Mouse (Mus musculus) CH12.LX (cell line): ENCODE measurements around the gene Nkap. TPM values are rescaled to one million over a fixed set of nuclear protein-coding genes. Genes with fewer than 3 reads are reported as not detected.

ENCODE experiments used
- DNase-seq: peaks from one replicate; pipeline ENCODE4 v3.0.0-alpha.2; 2013; ENCODE audit errors: extremely low read depth
- H3K27ac ChIP-seq: 2 replicates; pipeline ENCODE4 v1.5.1; 2012; ENCODE audit warnings: low read depth, mild to moderate bottlenecking, control low read depth, moderate library complexity; ENCODE audit not compliant: insufficient read depth
- H3K27me3 ChIP-seq: replicated peaks from 2 replicates; pipeline ENCODE3; 2012; ENCODE audit warnings: inconsistent platforms
- H3K36me3 ChIP-seq, 2 experiments: replicated peaks in 1 of 2; 2 replicates each; pipeline versions ENCODE3 to v1.6.1; 2012; ENCODE audit warnings: inconsistent platforms in 1 of 2, low read length in 1 of 2, mild to moderate bottlenecking in 1 of 2, mixed read lengths in 1 of 2, moderate library complexity in 1 of 2; ENCODE audit not compliant: control insufficient read depth in 1 of 2, insufficient read depth in 1 of 2
- H3K4me1 ChIP-seq, 2 experiments: 2 replicates each; pipeline ENCODE4 v1.6.1; 2012; ENCODE audit warnings: inconsistent platforms in 1 of 2, moderate library complexity in 1 of 2; ENCODE audit not compliant: insufficient read depth in 2 of 2, control insufficient read depth in 1 of 2
- H3K4me2 ChIP-seq: 2 replicates; pipeline ENCODE4 v1.6.1; 2012; ENCODE audit warnings: low read depth, mild to moderate bottlenecking, control low read depth; ENCODE audit not compliant: poor library complexity, insufficient read depth, severe bottlenecking
- H3K4me3 ChIP-seq, 3 experiments: fragments of 150-350 bp in 1 of 3; sonication (generic) in 1 of 3; replicated peaks in 1 of 3; 2 replicates each; pipeline versions ENCODE3 to v1.5.1; 2011 to 2012; ENCODE audit warnings: low read depth in 2 of 3, low read length in 2 of 3, mild to moderate bottlenecking in 2 of 3, moderate library complexity in 2 of 3, control low read depth in 1 of 3, improper control_type of control experiment in 1 of 3, inconsistent platforms in 1 of 3, mixed read lengths in 1 of 3; ENCODE audit not compliant: poor library complexity in 1 of 3
- H3K79me2 ChIP-seq: replicated peaks from 2 replicates; pipeline ENCODE4 v1.6.1; 2012; ENCODE audit warnings: mild to moderate bottlenecking, moderate library complexity; ENCODE audit not compliant: control insufficient read depth, poor library complexity, insufficient read depth, severe bottlenecking; ENCODE audit errors: extremely low read depth
- H3K9ac ChIP-seq: 2 replicates; pipeline ENCODE4 v1.6.1; 2012; ENCODE audit warnings: low read depth, mild to moderate bottlenecking, control low read depth, moderate library complexity; ENCODE audit not compliant: insufficient read depth
- H3K9me3 ChIP-seq: replicated peaks from 2 replicates; pipeline ENCODE3; 2012; ENCODE audit warnings: low read length, inconsistent platforms, mixed read lengths
- BHLHE40 ChIP-seq: IDR thresholded peaks from 2 replicates; pipeline ENCODE4 v1.6.1; 2011; ENCODE audit warnings: mild to moderate bottlenecking, low read depth, low read length, improper control_type of control experiment
- CHD1 ChIP-seq: IDR thresholded peaks from 2 replicates; pipeline ENCODE4 v1.6.1; 2012; ENCODE audit warnings: low read depth, low read length, improper control_type of control experiment, inconsistent platforms
- CHD2 ChIP-seq: IDR thresholded peaks from 2 replicates; pipeline ENCODE4 v1.6.1; 2011; ENCODE audit warnings: low read length, improper control_type of control experiment
- E2F4 ChIP-seq: IDR thresholded peaks from 2 replicates; pipeline ENCODE4 v1.6.1; 2011; ENCODE audit warnings: low read depth, low read length, improper control_type of control experiment; ENCODE audit not compliant: insufficient replicate concordance
- ELF1 ChIP-seq: IDR thresholded peaks from 2 replicates; pipeline ENCODE4 v1.6.1; 2014; ENCODE audit warnings: low read depth, mild to moderate bottlenecking, inconsistent platforms, low read length, improper control_type of control experiment
- ETS1 ChIP-seq: conservative IDR thresholded peaks from 2 replicates; pipeline ENCODE4 v1.6.1; 2012; ENCODE audit warnings: low read depth, mild to moderate bottlenecking, inconsistent platforms, low read length, improper control_type of control experiment, moderate library complexity
- GABPA ChIP-seq: IDR thresholded peaks from 2 replicates; pipeline ENCODE4 v1.6.1; 2012; ENCODE audit warnings: low read depth, low read length, improper control_type of control experiment, inconsistent platforms; ENCODE audit not compliant: insufficient replicate concordance
- KAT2A ChIP-seq: IDR thresholded peaks from 2 replicates; pipeline ENCODE4 v1.6.1; 2012; ENCODE audit warnings: low read length, improper control_type of control experiment, inconsistent platforms; ENCODE audit not compliant: insufficient replicate concordance
- MAFK ChIP-seq: IDR thresholded peaks from 2 replicates; pipeline ENCODE4 v1.6.1; 2011; ENCODE audit warnings: low read length, improper control_type of control experiment; ENCODE audit not compliant: insufficient replicate concordance
- MAX ChIP-seq: IDR thresholded peaks from 2 replicates; pipeline ENCODE4 v1.6.1; 2011; ENCODE audit warnings: low read length, improper control_type of control experiment
- POLR2A ChIP-seq: IDR thresholded peaks from 2 replicates; pipeline ENCODE4 v1.6.1; 2011; ENCODE audit warnings: low read depth, mild to moderate bottlenecking, improper control_type of control experiment, low read length
- RCOR1 ChIP-seq: conservative IDR thresholded peaks from 2 replicates; pipeline ENCODE4 v1.6.1; 2012; ENCODE audit warnings: low read depth, mild to moderate bottlenecking, inconsistent platforms, low read length, improper control_type of control experiment
- SIN3A ChIP-seq: IDR thresholded peaks from 2 replicates; pipeline ENCODE4 v1.6.1; 2012; ENCODE audit warnings: low read length, improper control_type of control experiment, inconsistent platforms
- USF1 ChIP-seq: IDR thresholded peaks from 2 replicates; pipeline ENCODE4 v1.6.1; 2014; ENCODE audit warnings: low read depth, mild to moderate bottlenecking, inconsistent platforms, low read length, improper control_type of control experiment
- ZC3H11A ChIP-seq: IDR thresholded peaks from 2 replicates; pipeline ENCODE4 v1.6.1; 2012; ENCODE audit warnings: low read depth, mild to moderate bottlenecking, inconsistent platforms, low read length, improper control_type of control experiment
- ZKSCAN1 ChIP-seq: IDR thresholded peaks from 2 replicates; pipeline ENCODE4 v1.6.1; 2012; ENCODE audit warnings: low read depth, inconsistent platforms, low read length, improper control_type of control experiment, borderline replicate concordance
- ZMIZ1 ChIP-seq: IDR thresholded peaks from 2 replicates; pipeline ENCODE4 v1.6.1; 2012; ENCODE audit warnings: low read depth, mild to moderate bottlenecking, inconsistent platforms, low read length, improper control_type of control experiment
- ZNF384 ChIP-seq: IDR thresholded peaks from 2 replicates; pipeline ENCODE4 v1.6.1; 2012; ENCODE audit warnings: low read depth, low read length, improper control_type of control experiment, inconsistent platforms
- dilution Hi-C: fragments of 300-500 bp; cut with MboI; formaldehyde crosslinking; loops from 2 replicates; pipeline ENCODE4 v1.14.3; 2020; ENCODE audit warnings: low sequenced_read_pairs; ENCODE audit not compliant: extremely low pct_unique_long_range_greater_than_20kb, extremely low pct_ligation_motif_present
- in situ Hi-C: fragments of 300-500 bp; cut with MboI; formaldehyde crosslinking; loops from 3 replicates; pipeline ENCODE4 v1.14.3; 2019; ENCODE audit warnings: low sequenced_read_pairs, low pct_ligation_motif_present, low pct_unique_long_range_greater_than_20kb, mixed read lengths
- polyA plus RNA-seq: library from polyadenylated mRNA; unstranded; fragments of >175 nt; gene quantifications from 2 replicates; pipeline ENCODE4 v1.2.1, GENCODE M21; 2012; ENCODE audit warnings: low read depth; ENCODE audit not compliant: insufficient read length
- total RNA-seq, 2 experiments: library from RNA; depleted of rRNA; stranded (reverse); fragments of 300-350 nt in 1 of 2; fragments of >200 nt in 1 of 2; gene quantifications; 2 replicates each; pipeline ENCODE4 v1.2.3; 2012 to 2014

Gene Nkap
- total and polyA plus RNA-seq, 3 experiments: 11.6 to 28.2 (median 19.4) TPM

- Histone ChIP-seq H3K36me3 (no peaks in the 10 kb centered on the region), H3K4me2 (no peak overlapping the region), H3K27me3 (no peaks in the 10 kb centered on the region)
- in situ Hi-C loops: no loop called here
- TF ChIP-seq CHD2: no peak
- TF ChIP-seq SIN3A: no peak
- no peak for TF ChIP-seq POLR2A
- TF ChIP-seq RCOR1: no peak
- TF ChIP-seq MAFK: no peak
- TF ChIP-seq, all 38 proteins: peak for 0
- no peak overlapping the region for H3K9ac ChIP-seq
- H3K79me2 ChIP-seq: no peaks in the 10 kb centered on the region
- no peak for DNase-seq
- peaks cover 3% of the 10 kb centered on the region for H3K9me3 ChIP-seq
- no peak overlapping the region for H3K27ac ChIP-seq
- dilution Hi-C loops: no loop called here
- H3K4me1 ChIP-seq: peaks cover 17 to 18% of the 10 kb centered on the region in 2 experiments
- no peak overlapping the region for H3K4me3 ChIP-seq
Observed at GRCm38 (mm10) chrX:37117085-37117484, 9.5 kb upstream of the Nkap start.

GRCm38 (mm10) chrX:37119585-37119984, 7.0 kb upstream of the Nkap start:
- Histone ChIP-seq H3K4me3 (no peak overlapping the region), H3K79me2 (no peaks in the 10 kb centered on the region), H3K36me3 (no peaks in the 10 kb centered on the region), H3K9me3 (peaks cover 3% of the 10 kb centered on the region), H3K27ac (peak overlapping the region; percentile 77), H3K4me2 (peak overlapping the region; percentile 61), H3K9ac (no peak overlapping the region), H3K27me3 (no peaks in the 10 kb centered on the region), H3K4me1 (peaks cover 17 to 18% of the 10 kb centered on the region in 2 experiments)
- no peak for DNase-seq
- dilution Hi-C loops: no loop called here
- TF ChIP-seq ZKSCAN1 (no peak), E2F4 (no peak), ZMIZ1 (no peak), ZNF384 (no peak), CHD1 (no peak), GABPA (no peak), KAT2A (no peak), BHLHE40 (no peak), ZC3H11A (no peak), USF1 (no peak), ELF1 (no peak), ETS1 (no peak), MAX (no peak), RCOR1 (no peak)
- in situ Hi-C loops: no loop called here
